20 mouse cellular contexts compared by ENCODE assay signal in the genomic region with DNA sequence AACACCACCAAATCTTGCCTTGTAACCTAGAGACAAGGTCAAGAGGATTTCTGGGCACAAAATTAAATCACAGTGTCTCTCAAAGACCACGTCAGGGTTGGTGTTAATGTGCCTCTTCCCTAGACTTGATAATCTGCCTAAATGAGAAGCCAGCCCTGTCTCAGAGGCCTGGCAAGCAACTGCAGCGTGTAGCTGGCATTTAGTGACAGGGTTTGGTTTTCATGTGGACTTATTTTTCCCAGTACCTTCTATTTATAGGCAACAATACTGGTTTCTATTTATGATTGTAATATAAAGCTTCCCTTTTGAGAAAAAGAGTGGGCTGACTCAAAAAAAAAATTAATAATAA. TPM values are rescaled to one million over a fixed set of nuclear protein-coding genes. Genes with fewer than 3 reads are reported as not detected.
DNase-seq lines count a peak whose midpoint lies in the region; ATAC-seq and TF ChIP-seq lines count a peak whose summit lies in the region.
"Had no signal": no experiment of that assay in that cellular context is flagged by ENCODE, and none has a peak within 500 bp of the region (broad histone marks: within the 10 kb centered on the region; RNA-seq: fewer than 3 reads in every experiment).

No protein-coding gene starts in this region.

- no peak overlapping the region for H3K4me2 ChIP-seq in heart, embryonic 13.5 days
- H3K4me2 ChIP-seq: embryonic facial prominence, embryonic 13.5 days; forebrain, embryonic 12.5 days; hindbrain, embryonic 13.5 days; midbrain, embryonic 15.5 days; neural tube, embryonic 15.5 days; stomach, embryonic 15.5 days had no signal

- H3K9me3 ChIP-seq in heart, embryonic 13.5 days: no peaks in the 10 kb centered on the region
- H3K9me3 ChIP-seq in heart, embryonic 10.5 days: no peaks in the 10 kb centered on the region
- H3K9me3 ChIP-seq: embryonic facial prominence, embryonic 13.5 days; forebrain, embryonic 12.5 days; hindbrain, embryonic 13.5 days; midbrain, embryonic 15.5 days; neural tube, embryonic 15.5 days; stomach, embryonic 15.5 days had no signal

- DNase-seq in cerebellum, adult 11 months: peak; percentile 35
- DNase-seq in cerebellum, postnatal 4 days (ENCODE audit: low spot score in 2 of 2): no peak
- no peak for DNase-seq in heart, embryonic 10.5 days (ENCODE audit: low spot score)
- DNase-seq in kidney, adult 2 months: no peak
- DNase-seq in kidney, postnatal 14 days: no peak
- peak; percentile 73 for DNase-seq in cerebellum, adult 9-11 months
- DNase-seq in right cerebral cortex, adult 2 months (ENCODE audit: low spot score in 2 of 2): no peak
- DNase-seq: embryo, embryonic 11 days; layer of hippocampus, postnatal 36 days; right cerebral cortex, adult 18-20 months; thymus, postnatal 25 days had no signal

- no peak overlapping the region for H3K9ac ChIP-seq in heart, embryonic 13.5 days
- H3K9ac ChIP-seq: embryonic facial prominence, embryonic 13.5 days; forebrain, embryonic 12.5 days; hindbrain, embryonic 13.5 days; midbrain, embryonic 15.5 days; neural tube, embryonic 15.5 days; stomach, embryonic 15.5 days had no signal

- ATAC-seq in heart, embryonic 13.5 days (ENCODE audit: extremely low read depth, insufficient number of reproducible peaks, low FRiP score, low TSS enrichment): no peak
- ATAC-seq: midbrain, embryonic 15.5 days had no signal

- WGBS in heart, embryonic 13.5 days: 54% methylated on average over 2 of the region's 2 CpGs
- 73% methylated on average over 2 of the region's 2 CpGs for WGBS in heart, embryonic 10.5 days
- 30% methylated on average over 2 of the region's 2 CpGs for WGBS in kidney, adult 2 months

- H3K27me3 ChIP-seq in heart, embryonic 13.5 days (replicated peaks): no peaks in the 10 kb centered on the region
- H3K27me3 ChIP-seq in heart, embryonic 10.5 days (ENCODE audit: insufficient read depth, poor library complexity, severe bottlenecking): no peaks in the 10 kb centered on the region
- no peaks in the 10 kb centered on the region for H3K27me3 ChIP-seq in kidney, adult 2 months (replicated peaks; ENCODE audit: control insufficient read depth, insufficient read depth, low read length)
- H3K27me3 ChIP-seq: embryonic facial prominence, embryonic 13.5 days; forebrain, embryonic 12.5 days; hindbrain, embryonic 13.5 days; midbrain, embryonic 15.5 days; neural tube, embryonic 15.5 days; stomach, embryonic 15.5 days had no signal

- peaks cover 55% of the 10 kb centered on the region for H3K4me1 ChIP-seq in heart, embryonic 13.5 days
- H3K4me1 ChIP-seq in heart, embryonic 10.5 days: peaks cover 56% of the 10 kb centered on the region
- H3K4me1 ChIP-seq in kidney, adult 2 months (ENCODE audit: control insufficient read depth, insufficient read depth, low read length): peaks cover 6% of the 10 kb centered on the region
- H3K4me1 ChIP-seq: midbrain, embryonic 15.5 days; neural tube, embryonic 15.5 days had no signal

- TF ChIP-seq CTCF in kidney, adult 2 months (conservative IDR thresholded peaks at IDR 0.05; ENCODE audit: insufficient read depth, insufficient read length, low read depth, low read length): no peak

- no peak for TF ChIP-seq POLR2A in kidney, adult 2 months (IDR thresholded peaks at IDR 0.05; ENCODE audit: low read depth, low read length)

- H3K4me3 ChIP-seq in heart, embryonic 13.5 days: no peak overlapping the region
- H3K4me3 ChIP-seq in heart, embryonic 10.5 days: no peak overlapping the region
- no peak overlapping the region for H3K4me3 ChIP-seq in kidney, adult 2 months (ENCODE audit: insufficient read depth, low read depth, low read length)
- H3K4me3 ChIP-seq: embryonic facial prominence, embryonic 13.5 days; erythroblast, embryonic 14.5 days; forebrain, embryonic 12.5 days; hindbrain, embryonic 13.5 days; midbrain, embryonic 15.5 days; neural tube, embryonic 15.5 days; stomach, embryonic 15.5 days had no signal

- H3K27ac ChIP-seq in heart, embryonic 13.5 days (replicated peaks): peak overlapping the region; percentile 36; the same call in 1 of the 2 replicates
- H3K27ac ChIP-seq in heart, embryonic 10.5 days: no peak overlapping the region
- H3K27ac ChIP-seq in kidney, adult 2 months (ENCODE audit: insufficient read depth, low read depth, low read length): 0 out of 2 replicates have a peak overlapping the region, but pooled peaks have one; percentile 8
- H3K27ac ChIP-seq: embryonic facial prominence, embryonic 13.5 days; forebrain, embryonic 12.5 days; hindbrain, embryonic 13.5 days; midbrain, embryonic 15.5 days; neural tube, embryonic 15.5 days; stomach, embryonic 15.5 days had no signal

- H3K36me3 ChIP-seq in heart, embryonic 13.5 days: peaks cover 90% of the 10 kb centered on the region
- peaks cover 89% of the 10 kb centered on the region for H3K36me3 ChIP-seq in heart, embryonic 10.5 days
- no peaks in the 10 kb centered on the region; the same call in none of the 2 replicates for H3K36me3 ChIP-seq in kidney, adult 2 months (ENCODE audit: control insufficient read depth, insufficient read depth, low read length)

RNA-seq across cellular contexts. Expression of a gene that starts 7.2 kb away (rescaled TPM):
- polyA plus RNA-seq in heart, embryonic 13.5 days (2015; fragmentation: Nextera tagmentation; extraction: Ambion mirVana): 0.48 and 0.65 TPM in 2 replicates
- polyA plus RNA-seq in heart, embryonic 10.5 days (2016; fragmentation: Nextera tagmentation; extraction: Ambion mirVana): 0.71 and 1.1 TPM in 2 replicates
- polyA plus RNA-seq in kidney, adult 2 months (2012; rRNA removed): 0.05 TPM in 1 of 2 replicates, not detected in the other
- polyA plus RNA-seq: liver, adult 2 months had no signal

RNA-seq across cellular contexts. Expression of a gene that starts 41.3 kb away (rescaled TPM):
- 2.2 and 2.6 TPM in 2 replicates for polyA plus RNA-seq in heart, embryonic 13.5 days (2015; fragmentation: Nextera tagmentation; extraction: Ambion mirVana)
- 3.4 and 3.7 TPM in 2 replicates for polyA plus RNA-seq in heart, embryonic 10.5 days (2016; fragmentation: Nextera tagmentation; extraction: Ambion mirVana)
- 5.0 and 6.3 TPM in 2 replicates for polyA plus RNA-seq in kidney, adult 2 months (2012; rRNA removed)
- polyA plus RNA-seq: erythroblast, embryonic 14.5 days had no signal

RNA-seq across cellular contexts. Expression of a gene that starts 55.0 kb away (rescaled TPM):
- 0.71 and 0.74 TPM in 2 replicates for polyA plus RNA-seq in heart, embryonic 13.5 days (2015; fragmentation: Nextera tagmentation; extraction: Ambion mirVana)
- polyA plus RNA-seq in heart, embryonic 10.5 days (2016; fragmentation: Nextera tagmentation; extraction: Ambion mirVana): 0.67 and 0.69 TPM in 2 replicates
- 6.9 and 7.1 TPM in 2 replicates for polyA plus RNA-seq in kidney, adult 2 months (2012; rRNA removed)
- polyA plus RNA-seq: erythroblast, embryonic 14.5 days had no signal

Comparison
In these comparisons a context has a peak if more than half of its experiments do, and no peak if none do; other contexts are left out.
1. DNase-seq: peak in cerebellum, adult 11 months (single experiment) and cerebellum, adult 9-11 months (single experiment); none in cerebellum, postnatal 4 days (0 of 2), heart, embryonic 10.5 days (single experiment), kidney, adult 2 months (single experiment), kidney, postnatal 14 days (single experiment) and right cerebral cortex, adult 2 months (0 of 2).